In genomic region chr8:54562137-54562536, GRCm38 (mm10) we compare ENCODE assay signal across 22 mouse cellular contexts. TPM values are rescaled to one million over a fixed set of nuclear protein-coding genes. Genes with fewer than 3 reads are reported as not detected.
DNase-seq lines count a peak whose midpoint lies in the region; ATAC-seq and TF ChIP-seq lines count a peak whose summit lies in the region.
"Had no signal": no experiment of that assay in that cellular context is flagged by ENCODE, and none has a peak within 500 bp of the region (broad histone marks: within the 10 kb centered on the region; RNA-seq: fewer than 3 reads in every experiment).

No protein-coding gene starts in this region.

- no peak overlapping the region; the same call in 1 of the 2 replicates for H3K27ac ChIP-seq in kidney, adult 2 months (ENCODE audit: insufficient read depth, low read depth, low read length)
- H3K27ac ChIP-seq: embryonic facial prominence, embryonic 15.5 days; forebrain, embryonic 10.5 days; heart, embryonic 10.5 days; hindbrain, embryonic 14.5 days; limb, embryonic 13.5 days; lung, embryonic 15.5 days had no signal

- H3K27me3 ChIP-seq in kidney, adult 2 months (replicated peaks; ENCODE audit: control insufficient read depth, insufficient read depth, low read length) = no peaks in the 10 kb centered on the region; the same call in 1 of the 2 replicates
- H3K27me3 ChIP-seq in splenic B cell, adult 2 months (ENCODE audit: control insufficient read depth, insufficient read depth, low read length, poor library complexity, severe bottlenecking) = no peaks in the 10 kb centered on the region
- H3K27me3 ChIP-seq: embryonic facial prominence, embryonic 15.5 days; limb, embryonic 13.5 days; lung, embryonic 15.5 days had no signal

- no peak for TF ChIP-seq CTCF in kidney, adult 2 months (conservative IDR thresholded peaks at IDR 0.05; ENCODE audit: insufficient read depth, insufficient read length, low read depth, low read length)
- no peak for TF ChIP-seq CTCF in lung, adult 2 months (IDR thresholded peaks at IDR 0.05; ENCODE audit: insufficient read depth, low read length)

- peak; percentile 65 for ATAC-seq in common myeloid progenitor, adult 5-6 weeks (replicated peaks; ENCODE audit: low read depth, poor library complexity, severe bottlenecking)
- ATAC-seq: intestine, postnatal 0 days had no signal

- TF ChIP-seq POLR2A in kidney, adult 2 months (IDR thresholded peaks at IDR 0.05; ENCODE audit: low read depth, low read length) = no peak
- no peak for TF ChIP-seq POLR2A in lung, adult 2 months (IDR thresholded peaks at IDR 0.05; ENCODE audit: borderline replicate concordance, extremely low read depth, low read depth, low read length)

- H3K4me1 ChIP-seq in kidney, adult 2 months (ENCODE audit: control insufficient read depth, insufficient read depth, low read length) = peaks cover 5% of the 10 kb centered on the region; the same call in 1 of the 2 replicates
- H3K4me1 ChIP-seq in lung, adult 2 months (ENCODE audit: control insufficient read depth, insufficient read depth, low read length) = no peaks in the 10 kb centered on the region
- H3K4me1 ChIP-seq: embryonic facial prominence, embryonic 15.5 days; forebrain, embryonic 10.5 days; heart, embryonic 10.5 days; limb, embryonic 13.5 days had no signal

- H3K4me3 ChIP-seq in kidney, adult 2 months (ENCODE audit: insufficient read depth, low read depth, low read length) = no peak overlapping the region
- no peak overlapping the region for H3K4me3 ChIP-seq in lung, adult 2 months (replicated peaks; ENCODE audit: extremely low read depth, low read depth, low read length)
- H3K4me3 ChIP-seq: embryonic facial prominence, embryonic 15.5 days; forebrain, embryonic 10.5 days; heart, embryonic 10.5 days; limb, embryonic 13.5 days; lung, embryonic 15.5 days had no signal

- no peaks in the 10 kb centered on the region for H3K36me3 ChIP-seq in kidney, adult 2 months (ENCODE audit: control insufficient read depth, insufficient read depth, low read length)
- H3K36me3 ChIP-seq in splenic B cell, adult 2 months (ENCODE audit: control insufficient read depth, insufficient read depth, low read length, poor library complexity, severe bottlenecking) = no peaks in the 10 kb centered on the region
- H3K36me3 ChIP-seq: embryonic facial prominence, embryonic 15.5 days; forebrain, embryonic 10.5 days; heart, embryonic 10.5 days; limb, embryonic 13.5 days; lung, embryonic 15.5 days had no signal

- 16% methylated on average over 4 of the region's 4 CpGs for WGBS in kidney, adult 2 months
- 29% methylated on average over 4 of the region's 4 CpGs for WGBS in lung, adult 2 months

- DNase-seq in kidney, adult 2 months = peak; percentile 19
- DNase-seq in kidney, postnatal 36 days = no peak
- DNase-seq in lung, postnatal 25 days (ENCODE audit: low spot score) = peak; percentile 5
- no peak for DNase-seq in lung, adult 2 months
- DNase-seq in splenic B cell, adult 2 months (ENCODE audit: low read depth, low spot score) = peak; percentile 43
- no peak for DNase-seq in c-Kit-positive CD71-positive TER-119-positive erythroid progenitor cells, embryonic 14.5 days (ENCODE audit: low spot score)
- DNase-seq: adrenal gland, adult 2 months; kidney, postnatal 4 days; midbrain, embryonic 14.5 days; thymus, postnatal 4 days had no signal

RNA-seq across cellular contexts. Expression of gene Spcs3, which starts 32.3 kb away (rescaled TPM):
- 12.8 and 17.9 TPM in 2 replicates for polyA plus RNA-seq in kidney, adult 2 months (2012; rRNA removed)
- polyA plus RNA-seq in lung, adult 2 months (2012; rRNA removed) = 6.6 and 13.4 TPM in 2 replicates
- total RNA-seq in common myeloid progenitor, adult 5-6 weeks (2017) = 123 and 128 TPM in 2 replicates

RNA-seq across cellular contexts. Expression of gene Asb5, which starts 32.8 kb away (rescaled TPM):
- polyA plus RNA-seq in kidney, adult 2 months (2012; rRNA removed) = 1.4 and 2.9 TPM in 2 replicates
- 0.65 and 7.8 TPM in 2 replicates for polyA plus RNA-seq in lung, adult 2 months (2012; rRNA removed)
- total RNA-seq in common myeloid progenitor, adult 5-6 weeks (2017) = not detected in 2 replicates
- total RNA-seq: adrenal gland, adult 2 months had no signal

RNA-seq across cellular contexts. Expression of gene Spata4, which starts 38.4 kb away (rescaled TPM):
- 0.11 and 0.27 TPM in 2 replicates for polyA plus RNA-seq in kidney, adult 2 months (2012; rRNA removed)
- not detected in 2 replicates for polyA plus RNA-seq in lung, adult 2 months (2012; rRNA removed)
- not detected in 2 replicates for total RNA-seq in common myeloid progenitor, adult 5-6 weeks (2017)
- total RNA-seq: gastrocnemius, adult 8-10 months; heart, postnatal 25 days; neutrophil, adult 5-6 weeks had no signal
- polyA plus RNA-seq: adrenal gland, adult 2 months; cerebellum, adult 2 months; forebrain, embryonic 10.5 days; heart, embryonic 10.5 days; intestine, postnatal 0 days; limb, embryonic 13.5 days; lung, embryonic 15.5 days; midbrain, embryonic 14.5 days had no signal

Comparison
In these comparisons a context has a peak if more than half of its experiments do, and no peak if none do; other contexts are left out.
1. DNase-seq: peak in kidney, adult 2 months (single experiment), lung, postnatal 25 days (single experiment) and splenic B cell, adult 2 months (single experiment); none in kidney, postnatal 36 days (0 of 2), lung, adult 2 months (single experiment) and c-Kit-positive CD71-positive TER-119-positive erythroid progenitor cells, embryonic 14.5 days (single experiment).